Mouse (Mus musculus) forebrain, embryonic 11.5 days (tissue): Measurements from ENCODE around the gene Pum1. TPM values are rescaled to one million over a fixed set of nuclear protein-coding genes. Genes with fewer than 3 reads are reported as not detected.
"Not testable (repeated sequence)": the region's sequence is repeated elsewhere in the genome, so short reads cannot be mapped to it uniquely, and the experiment has no call there.

Experiments used
- ATAC-seq: fragments of 200-750 bp; cut with Nextera tagmentation; replicated peaks from 2 replicates; pipeline ENCODE4 v1.8.0; 2017; ENCODE audit warnings: moderate TSS enrichment; ENCODE audit not compliant: low FRiP score
- DNase-seq: peaks from one replicate; pipeline ENCODE4 v3.0.0-alpha.2; 2017; ENCODE audit warnings: low spot score
- H3K27ac ChIP-seq: fragments of 300-500 bp; sonication (generic); 2 replicates; pipeline ENCODE4 v1.5.1; 2014; ENCODE audit warnings: low read depth, low read length
- H3K27me3 ChIP-seq: fragments of 300-500 bp; sonication (generic); 2 replicates; pipeline ENCODE4 v1.6.1; 2014; ENCODE audit warnings: mild to moderate bottlenecking, low read length, mixed read lengths; ENCODE audit not compliant: control insufficient read depth, insufficient read depth
- H3K36me3 ChIP-seq: fragments of 300-500 bp; sonication (generic); 2 replicates; pipeline ENCODE4 v1.6.1; 2014; ENCODE audit warnings: mild to moderate bottlenecking, low read length, moderate library complexity, mixed read lengths; ENCODE audit not compliant: control insufficient read depth, insufficient read depth
- H3K4me1 ChIP-seq: fragments of 300-500 bp; sonication (generic); replicated peaks from 2 replicates; pipeline ENCODE4 v1.6.1; 2014; ENCODE audit warnings: low read length, mixed read lengths; ENCODE audit not compliant: control insufficient read depth, insufficient read depth
- H3K4me2 ChIP-seq: fragments of 300-500 bp; sonication (generic); 2 replicates; pipeline ENCODE4 v1.6.1; 2014; ENCODE audit warnings: low read depth, mild to moderate bottlenecking, low read length, moderate library complexity, mixed read lengths; ENCODE audit not compliant: severe bottlenecking
- H3K4me3 ChIP-seq: fragments of 300-500 bp; sonication (generic); 2 replicates; pipeline ENCODE4 v1.5.1; 2014; ENCODE audit warnings: low read depth, low read length
- H3K9ac ChIP-seq: fragments of 300-500 bp; sonication (generic); 2 replicates; pipeline ENCODE4 v1.6.1; 2014; ENCODE audit warnings: low read length
- H3K9me3 ChIP-seq: fragments of 300-500 bp; sonication (generic); 2 replicates; pipeline ENCODE4 v1.6.1; 2016; ENCODE audit warnings: low read length, mixed read lengths; ENCODE audit not compliant: control insufficient read depth
- WGBS: fragments of 180-500 bp; shearing (Covaris S2); extraction: QIAGEN DNeasy Blood & Tissue Kit; methylation state at CpG from one replicate; pipeline ENCODE4 v1.1.7; 2014; 5-methylcytosine and 5-hydroxymethylcytosine counted together
- polyA plus RNA-seq: library from polyadenylated mRNA; unstranded; fragments of >200 nt; fragmentation: Nextera tagmentation; extraction: Ambion mirVana; gene quantifications from 2 replicates; pipeline ENCODE4 v1.2.1, GENCODE M21; 2014

The Pum1 gene
- polyA plus RNA-seq: 122 and 131 TPM in 2 replicates

- H3K4me1 ChIP-seq: peaks cover 4% of the 10 kb centered on the region; the same call in 1 of the 2 replicates
- peak within 1 kb of the TSS; percentile 95 for H3K4me3 ChIP-seq
- H3K9me3 ChIP-seq: no peaks in the 10 kb centered on the region
- peak within 1 kb of the TSS; percentile 99 for H3K9ac ChIP-seq
- WGBS: 1% methylated on average over 60 of the region's 90 CpGs
- H3K27me3 ChIP-seq: no peaks in the 10 kb centered on the region
- ATAC-seq (peak; percentile 96), DNase-seq (peak; percentile 98)
- no peaks in the 10 kb centered on the region for H3K36me3 ChIP-seq
- H3K27ac ChIP-seq: peak within 1 kb of the TSS; percentile 96
- peak within 1 kb of the TSS; percentile 80 for H3K4me2 ChIP-seq
Observed at GRCm38 (mm10) chr4:130662979-130663725, at the start of gene Pum1. Gene Pum1 (plus strand): TSS chr4:130663321.

GRCm38 (mm10) chr4:130629391-130629790 is 33.7 kb upstream of the Pum1 start:
- no peak for ATAC-seq
- H3K4me3 ChIP-seq: no peak overlapping the region
- WGBS: 7% methylated on average over 4 of the region's 4 CpGs

GRCm38 (mm10) chr4:130630232-130630847 is 32.8 kb upstream of the Pum1 start:
- DNase-seq (peak; percentile 35), ATAC-seq (no peak)
- WGBS: 58% methylated on average over 3 of the region's 3 CpGs
- Histone ChIP-seq H3K36me3 (no peaks in the 10 kb centered on the region), H3K9ac (no peak overlapping the region), H3K27me3 (no peaks in the 10 kb centered on the region), H3K4me3 (no peak overlapping the region), H3K27ac (no peak overlapping the region), H3K9me3 (no peaks in the 10 kb centered on the region), H3K4me2 (no peak overlapping the region), H3K4me1 (no peaks in the 10 kb centered on the region)

More at GRCm38 (mm10) chr4:130629391-130629790, 33.7 kb upstream of the Pum1 start:
- Histone ChIP-seq H3K27me3 (no peaks in the 10 kb centered on the region), H3K27ac (no peak overlapping the region), H3K4me1 (no peaks in the 10 kb centered on the region), H3K9ac (peak overlapping the region; percentile 27; the same call in 1 of the 2 replicates), H3K4me2 (no peak overlapping the region; the same call in 1 of the 2 replicates), H3K36me3 (no peaks in the 10 kb centered on the region), H3K9me3 (no peaks in the 10 kb centered on the region)
- DNase-seq: peak; percentile 51

GRCm38 (mm10) chr4:130635076-130635475 is 28.0 kb upstream of the Pum1 start:
- DNase-seq, H3K36me3 ChIP-seq, H3K4me3 ChIP-seq, ATAC-seq, H3K27me3 ChIP-seq, H3K9ac ChIP-seq, H3K4me1 ChIP-seq, H3K9me3 ChIP-seq, H3K4me2 ChIP-seq, H3K27ac ChIP-seq: not testable (repeated sequence)
- 88% methylated on average over 3 of the region's 3 CpGs for WGBS

GRCm38 (mm10) chr4:130636761-130637160 is 26.4 kb upstream of the Pum1 start:
- H3K36me3 ChIP-seq: no peaks in the 10 kb centered on the region
- peak; percentile 9 for DNase-seq
- no peak for ATAC-seq
- H3K4me1 ChIP-seq: no peaks in the 10 kb centered on the region
- H3K9ac ChIP-seq: no peak overlapping the region
- WGBS: 73% methylated on average over 3 of the region's 3 CpGs
- no peak overlapping the region for H3K4me2 ChIP-seq
- H3K4me3 ChIP-seq: no peak overlapping the region
- H3K27ac ChIP-seq: no peak overlapping the region
- H3K27me3 ChIP-seq: no peaks in the 10 kb centered on the region
- H3K9me3 ChIP-seq: no peaks in the 10 kb centered on the region

- H3K4me1 ChIP-seq: no peaks in the 10 kb centered on the region
- ATAC-seq (no peak), DNase-seq (peak; percentile 30)
- H3K4me2 ChIP-seq: no peak overlapping the region
- H3K9me3 ChIP-seq: no peaks in the 10 kb centered on the region
- no peaks in the 10 kb centered on the region for H3K27me3 ChIP-seq
- H3K27ac ChIP-seq: no peak overlapping the region
- no peak overlapping the region for H3K9ac ChIP-seq
- no peaks in the 10 kb centered on the region for H3K36me3 ChIP-seq
- WGBS: 86% methylated on average over 8 of the region's 9 CpGs
- H3K4me3 ChIP-seq: no peak overlapping the region
Observed at GRCm38 (mm10) chr4:130637488-130638422, 25.4 kb upstream of the Pum1 start.

- Histone ChIP-seq H3K9ac (no peak overlapping the region), H3K9me3 (no peaks in the 10 kb centered on the region), H3K4me3 (no peak overlapping the region), H3K27me3 (no peaks in the 10 kb centered on the region), H3K27ac (no peak overlapping the region), H3K36me3 (no peaks in the 10 kb centered on the region), H3K4me1 (no peaks in the 10 kb centered on the region), H3K4me2 (no peak overlapping the region)
- ATAC-seq (no peak), DNase-seq (peak; percentile 49)
- WGBS: 73% methylated on average over 9 of the region's 9 CpGs
Observed at GRCm38 (mm10) chr4:130640031-130640717, 22.9 kb upstream of the Pum1 start.

GRCm38 (mm10) chr4:130642468-130642867 is 20.7 kb upstream of the Pum1 start:
- Histone ChIP-seq H3K27me3 (no peaks in the 10 kb centered on the region), H3K4me3 (no peak overlapping the region), H3K4me1 (no peaks in the 10 kb centered on the region), H3K9ac (no peak overlapping the region), H3K36me3 (no peaks in the 10 kb centered on the region), H3K4me2 (no peak overlapping the region), H3K27ac (no peak overlapping the region), H3K9me3 (no peaks in the 10 kb centered on the region)
- 88% methylated on average over 5 of the region's 5 CpGs for WGBS
- DNase-seq (peak; percentile 11), ATAC-seq (no peak)
